ENCODE assay signal across 13 mouse cellular contexts in genomic region chr11:98320381-98320780, GRCm38 (mm10). TPM values are rescaled to one million over a fixed set of nuclear protein-coding genes. Genes with fewer than 3 reads are reported as not detected.
DNase-seq lines count a peak whose midpoint lies in the region; ATAC-seq and TF ChIP-seq lines count a peak whose summit lies in the region.
"Had no signal": no experiment of that assay in that cellular context is flagged by ENCODE, and none has a peak within 500 bp of the region (broad histone marks: within the 10 kb centered on the region; RNA-seq: fewer than 3 reads in every experiment).

No protein-coding gene starts in this region.

- H3K4me2 ChIP-seq in forebrain, embryonic 16.5 days (ENCODE audit: low read length) = peak overlapping the region; percentile 75
- H3K4me2 ChIP-seq: liver, embryonic 12.5 days had no signal

- H3K27ac ChIP-seq in left cerebral cortex, adult 2 months = peak overlapping the region; percentile 91
- H3K27ac ChIP-seq in forebrain, embryonic 16.5 days (ENCODE audit: low read length) = peak overlapping the region; percentile 97
- H3K27ac ChIP-seq: liver, embryonic 12.5 days had no signal

- peak in 1 of 2 experiments; percentile 25 for DNase-seq in left cerebral cortex, adult 2 months (ENCODE audit: extremely low spot score in 1 of 2, low spot score in 2 of 2)
- no peak for DNase-seq in left cerebral cortex, postnatal 36 days (ENCODE audit: low spot score in 2 of 2)
- DNase-seq in cerebellum, adult 18-20 months = peak; percentile 68
- DNase-seq in cerebellum, postnatal 14 days = peak; percentile 94 to 95
- no peak for DNase-seq in spleen, adult 18-20 months
- no peak for DNase-seq in adrenal gland, postnatal 25 days
- DNase-seq: heart, adult 18-20 months; lung, postnatal 14 days; thymus, adult 18-20 months had no signal

- H3K36me3 ChIP-seq in forebrain, embryonic 16.5 days (ENCODE audit: control insufficient read depth, insufficient read depth) = no peaks in the 10 kb centered on the region
- H3K36me3 ChIP-seq: liver, embryonic 12.5 days had no signal

- H3K4me1 ChIP-seq in forebrain, embryonic 16.5 days (replicated peaks; ENCODE audit: control insufficient read depth, insufficient read depth, low read length) = peaks cover 69% of the 10 kb centered on the region
- H3K4me1 ChIP-seq: liver, embryonic 12.5 days had no signal

- under 1% methylated on average over 12 of the region's 12 CpGs for WGBS in forebrain, embryonic 16.5 days

- peak; percentile 57; the same call in 1 of the 2 replicates for ATAC-seq in forebrain, embryonic 16.5 days
- ATAC-seq: liver, embryonic 12.5 days had no signal

- H3K4me3 ChIP-seq in left cerebral cortex, adult 2 months = peak overlapping the region; percentile 41
- peak overlapping the region; percentile 35 for H3K4me3 ChIP-seq in forebrain, embryonic 16.5 days (replicated peaks; ENCODE audit: low read length)
- H3K4me3 ChIP-seq: liver, embryonic 12.5 days had no signal

- peak overlapping the region; percentile 63 for H3K9ac ChIP-seq in forebrain, embryonic 16.5 days (replicated peaks; ENCODE audit: low read depth, low read length)
- H3K9ac ChIP-seq: liver, embryonic 12.5 days had no signal

- no peak for TF ChIP-seq CTCF in left cerebral cortex, adult 2 months (IDR thresholded peaks at IDR 0.05)

- H3K9me3 ChIP-seq in forebrain, embryonic 16.5 days (ENCODE audit: control insufficient read depth, low read length) = no peaks in the 10 kb centered on the region
- H3K9me3 ChIP-seq: liver, embryonic 12.5 days had no signal

- peaks cover 45% of the 10 kb centered on the region for H3K27me3 ChIP-seq in forebrain, embryonic 16.5 days (replicated peaks; ENCODE audit: control insufficient read depth, insufficient read depth, low read length)

- intact Hi-C loops in left cerebral cortex, adult 2 months (cut with DNase I) = no loop called here
- intact Hi-C loops in left cerebral cortex, postnatal 36 days (cut with DNase I) = no loop called here

RNA-seq across cellular contexts. Expression of gene Neurod2, which starts 9.1 kb away (rescaled TPM):
- 10 to 100 TPM; 70.2 to 76.3 TPM for total RNA-seq in left cerebral cortex, adult 2 months (2021)
- 10 to 100 TPM; 65.2 to 77.3 TPM for total RNA-seq in left cerebral cortex, postnatal 36 days (2021)
- 110 and 133 TPM in 2 replicates for polyA plus RNA-seq in forebrain, embryonic 16.5 days (2015; fragmentation: Nextera tagmentation; extraction: Ambion mirVana)
- not detected in 2 replicates for total RNA-seq in adrenal gland, postnatal 25 days (2021)
- total RNA-seq: heart, adult 18-20 months; heart, postnatal 25 days had no signal
- polyA plus RNA-seq: kidney, embryonic 14.5 days; liver, embryonic 12.5 days had no signal

RNA-seq across cellular contexts. Expression of gene Ppp1r1b, which starts 27.8 kb away (rescaled TPM):
- total RNA-seq in left cerebral cortex, adult 2 months (2021) = 100 to 1,000 TPM; 146 to 208 TPM
- 100 to 1,000 TPM; 225 to 274 TPM for total RNA-seq in left cerebral cortex, postnatal 36 days (2021)
- polyA plus RNA-seq in forebrain, embryonic 16.5 days (2015; fragmentation: Nextera tagmentation; extraction: Ambion mirVana) = 69.7 and 72.4 TPM in 2 replicates
- total RNA-seq in adrenal gland, postnatal 25 days (2021) = 0.24 TPM in 1 of 2 replicates, not detected in the other

RNA-seq across cellular contexts. Expression of gene Stard3, which starts 37.8 kb away (rescaled TPM):
- 10 to 100 TPM; 35.7 to 42.4 TPM for total RNA-seq in left cerebral cortex, adult 2 months (2021)
- total RNA-seq in left cerebral cortex, postnatal 36 days (2021) = 10 to 100 TPM; 35.9 to 39.3 TPM
- polyA plus RNA-seq in forebrain, embryonic 16.5 days (2015; fragmentation: Nextera tagmentation; extraction: Ambion mirVana) = 52.8 and 56.3 TPM in 2 replicates
- 23.6 and 23.9 TPM in 2 replicates for total RNA-seq in adrenal gland, postnatal 25 days (2021)

Comparison
In these comparisons a context has a peak if more than half of its experiments do, and no peak if none do; other contexts are left out.
1. DNase-seq: peak in cerebellum, adult 18-20 months (2 of 2) and cerebellum, postnatal 14 days (2 of 2); none in left cerebral cortex, postnatal 36 days (0 of 2), spleen, adult 18-20 months (0 of 2) and adrenal gland, postnatal 25 days (single experiment).
2. RNA of gene Neurod2, which starts 9.1 kb away (total RNA-seq): 65.2 to 77.3 TPM in left cerebral cortex, postnatal 36 days and 70.2 to 76.3 TPM in left cerebral cortex, adult 2 months; not detected in adrenal gland, postnatal 25 days; every median in the first group is over 10 times any median in the second.
3. RNA of gene Ppp1r1b, which starts 27.8 kb away (total RNA-seq): 225 to 274 TPM in left cerebral cortex, postnatal 36 days and 146 to 208 TPM in left cerebral cortex, adult 2 months; 0.24 TPM in adrenal gland, postnatal 25 days; every median in the first group is over 10 times any median in the second.